Mouse (Mus musculus) intestine, embryonic 14.5 days (tissue): ENCODE data around the gene Prrt1. TPM values are rescaled to one million over a fixed set of nuclear protein-coding genes. Genes with fewer than 3 reads are reported as not detected.

Experiments
- ATAC-seq: fragments of 200-750 bp; cut with Nextera tagmentation; replicated peaks from 2 replicates; pipeline ENCODE4 v1.8.0; 2017; ENCODE audit warnings: low read depth, moderate number of reproducible peaks, moderate TSS enrichment, moderate library complexity; ENCODE audit not compliant: low FRiP score, low TSS enrichment
- DNase-seq: peaks from one replicate; pipeline ENCODE4 v3.0.0-alpha.2; 2018; ENCODE audit warnings: low spot score
- H3K27ac ChIP-seq: fragments of 300-500 bp; sonication (generic); 2 replicates; pipeline ENCODE4 v1.5.1; 2014; ENCODE audit warnings: low read depth, mild to moderate bottlenecking, control low read depth
- H3K27me3 ChIP-seq: fragments of 300-500 bp; sonication (generic); replicated peaks from 2 replicates; pipeline ENCODE4 v1.6.1; 2014; ENCODE audit warnings: low read length, control low read depth; ENCODE audit not compliant: control insufficient read depth, insufficient read depth
- H3K36me3 ChIP-seq: fragments of 300-500 bp; sonication (generic); 2 replicates; pipeline ENCODE4 v1.6.1; 2014; ENCODE audit warnings: low read length, control low read depth; ENCODE audit not compliant: control insufficient read depth, insufficient read depth
- H3K4me1 ChIP-seq: fragments of 300-500 bp; sonication (generic); replicated peaks from 2 replicates; pipeline ENCODE4 v1.6.1; 2014; ENCODE audit warnings: low read length, control low read depth, mixed read lengths; ENCODE audit not compliant: control insufficient read depth, insufficient read depth
- H3K4me2 ChIP-seq: fragments of 300-500 bp; sonication (generic); 2 replicates; pipeline ENCODE4 v1.6.1; 2014; ENCODE audit warnings: low read length
- H3K4me3 ChIP-seq: fragments of 300-500 bp; sonication (generic); 2 replicates; pipeline ENCODE4 v1.5.1; 2014; ENCODE audit warnings: low read depth, low read length, control low read depth, mixed read lengths
- H3K9ac ChIP-seq: fragments of 300-500 bp; sonication (generic); 2 replicates; pipeline ENCODE4 v1.6.1; 2014; ENCODE audit warnings: mild to moderate bottlenecking, low read length
- H3K9me3 ChIP-seq: fragments of 300-500 bp; sonication (generic); 2 replicates; pipeline ENCODE4 v1.6.1; 2016; ENCODE audit warnings: low read length, control low read depth; ENCODE audit not compliant: control insufficient read depth
- WGBS: fragments of 180-500 bp; shearing (Covaris S2); extraction: QIAGEN DNeasy Blood & Tissue Kit; methylation state at CpG from one replicate; pipeline ENCODE4 v1.1.7; 2014; 5-methylcytosine and 5-hydroxymethylcytosine counted together
- polyA plus RNA-seq: library from polyadenylated mRNA; unstranded; fragments of >200 nt; fragmentation: Nextera tagmentation; extraction: Ambion mirVana; gene quantifications from 2 replicates; pipeline ENCODE4 v1.2.1, GENCODE M21; 2014

The Prrt1 gene
- polyA plus RNA-seq, 1 experiment from 2014 or later = 0.53 TPM

GRCm38 (mm10) chr17:34646906-34647787 lies 17.8 kb downstream of the Prrt1 start, which contains the start of gene Atf6b:
TSS of gene Atf6b (plus strand) at chr17:34647146.
- Histone ChIP-seq H3K27ac (peak within 1 kb of the TSS; percentile 57; the same call in 1 of the 2 replicates), H3K9me3 (no peaks in the 10 kb centered on the region), H3K4me2 (peak within 1 kb of the TSS; percentile 78), H3K27me3 (no peaks in the 10 kb centered on the region), H3K9ac (peak within 1 kb of the TSS; percentile 89), H3K36me3 (peaks cover 36% of the 10 kb centered on the region), H3K4me1 (peaks cover 25% of the 10 kb centered on the region; the same call in 1 of the 2 replicates), H3K4me3 (peak within 1 kb of the TSS; percentile 99)
- 1% methylated on average over 64 of the region's 66 CpGs for WGBS
- ATAC-seq = peak; percentile 96
- DNase-seq = peak; percentile 87

DNA sequence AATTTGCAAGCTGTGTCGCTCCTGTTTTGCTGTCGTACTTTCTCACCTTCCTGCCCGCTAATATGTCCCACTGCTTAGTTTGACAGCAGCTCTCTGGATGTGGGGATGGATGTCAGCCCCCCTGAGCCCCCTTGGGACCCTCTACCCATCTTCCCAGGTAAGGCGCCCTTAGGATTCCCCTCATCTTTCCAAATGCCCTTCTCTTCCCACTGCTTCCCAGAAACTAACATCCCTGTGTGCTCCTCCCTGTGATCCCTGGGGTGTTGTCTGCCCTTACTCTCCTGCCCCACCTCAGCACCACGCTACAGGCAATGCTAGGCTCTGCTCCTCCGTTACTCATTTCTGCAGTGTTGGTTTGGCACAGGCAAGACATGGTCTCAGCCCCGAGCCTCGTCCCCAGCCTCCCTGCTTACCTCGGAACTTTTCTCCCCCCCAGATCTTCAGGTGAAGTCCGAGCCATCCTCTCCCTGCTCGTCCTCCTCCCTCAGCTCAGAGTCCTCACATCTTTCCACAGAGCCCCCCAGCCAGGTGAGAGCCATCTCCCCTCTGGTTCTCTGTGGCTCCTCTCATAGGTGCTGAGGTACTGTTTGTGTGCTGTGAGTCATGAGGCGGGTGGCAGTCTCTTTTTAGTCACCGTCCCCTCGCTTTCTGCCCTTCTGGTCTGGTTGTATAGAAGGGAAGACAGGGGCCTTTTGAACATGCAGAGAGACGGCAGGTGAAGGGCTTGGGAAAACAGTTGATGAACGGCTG lies 19.0 kb downstream of the Prrt1 start:
- Histone ChIP-seq H3K4me1 (peaks cover 25% of the 10 kb centered on the region; the same call in 1 of the 2 replicates), H3K4me3 (peak overlapping the region; percentile 99), H3K36me3 (peaks cover 47% of the 10 kb centered on the region), H3K4me2 (peak overlapping the region; percentile 78), H3K27ac (no peak overlapping the region), H3K9me3 (no peaks in the 10 kb centered on the region), H3K9ac (0 out of 2 replicates have a peak overlapping the region, but pooled peaks have one; percentile 10), H3K27me3 (no peaks in the 10 kb centered on the region)
- DNase-seq (no peak), ATAC-seq (no peak)
- WGBS = 85% methylated on average over 16 of the region's 16 CpGs

- ATAC-seq (no peak), DNase-seq (no peak)
- H3K27me3 ChIP-seq = no peaks in the 10 kb centered on the region
- peaks cover 52% of the 10 kb centered on the region for H3K36me3 ChIP-seq
- peaks cover 25% of the 10 kb centered on the region; the same call in 1 of the 2 replicates for H3K4me1 ChIP-seq
- no peak overlapping the region for H3K9ac ChIP-seq
- H3K4me3 ChIP-seq = no peak overlapping the region
- no peaks in the 10 kb centered on the region for H3K9me3 ChIP-seq
- WGBS = 85% methylated on average over 18 of the region's 18 CpGs
- H3K4me2 ChIP-seq = no peak overlapping the region
- H3K27ac ChIP-seq = no peak overlapping the region
These were observed 20.0 kb downstream of the Prrt1 start for GRCm38 (mm10) chr17:34649106-34649864.

DNA sequence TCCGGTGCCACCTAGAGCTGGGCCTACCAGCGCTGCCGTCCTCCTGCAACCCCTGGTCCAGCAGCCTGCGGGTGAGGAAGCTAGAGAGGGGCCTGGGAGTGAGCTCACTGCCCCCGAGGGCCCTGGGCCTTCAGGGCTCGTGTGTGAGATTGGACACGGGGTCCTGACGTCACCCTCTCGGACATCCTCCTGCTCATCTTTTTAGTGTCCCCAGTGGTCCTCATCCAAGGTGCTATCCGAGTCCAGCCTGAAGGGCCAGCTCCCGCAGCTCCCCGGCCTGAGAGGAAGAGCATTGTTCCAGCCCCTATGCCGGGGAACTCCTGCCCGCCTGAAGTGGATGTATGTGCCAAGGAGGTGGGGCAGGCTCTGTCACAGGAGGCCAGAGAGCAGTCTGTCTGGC lies 21.4 kb downstream of the Prrt1 start:
- ATAC-seq (no peak), DNase-seq (no peak)
- Histone ChIP-seq H3K36me3 (peaks cover 55% of the 10 kb centered on the region), H3K4me1 (peaks cover 26% of the 10 kb centered on the region), H3K9ac (no peak overlapping the region), H3K27me3 (no peaks in the 10 kb centered on the region), H3K9me3 (no peaks in the 10 kb centered on the region), H3K4me2 (no peak overlapping the region), H3K4me3 (no peak overlapping the region), H3K27ac (no peak overlapping the region)
- 90% methylated on average over 14 of the region's 14 CpGs for WGBS

GRCm38 (mm10) chr17:34651507-34652221 lies 22.3 kb downstream of the Prrt1 start:
- ATAC-seq (no peak), DNase-seq (no peak)
- Histone ChIP-seq H3K36me3 (peaks cover 55% of the 10 kb centered on the region), H3K9me3 (no peaks in the 10 kb centered on the region), H3K4me3 (no peak overlapping the region), H3K4me2 (no peak overlapping the region), H3K9ac (no peak overlapping the region), H3K27ac (no peak overlapping the region), H3K27me3 (no peaks in the 10 kb centered on the region), H3K4me1 (peaks cover 25% of the 10 kb centered on the region)
- 51% methylated on average over 19 of the region's 19 CpGs for WGBS

DNA sequence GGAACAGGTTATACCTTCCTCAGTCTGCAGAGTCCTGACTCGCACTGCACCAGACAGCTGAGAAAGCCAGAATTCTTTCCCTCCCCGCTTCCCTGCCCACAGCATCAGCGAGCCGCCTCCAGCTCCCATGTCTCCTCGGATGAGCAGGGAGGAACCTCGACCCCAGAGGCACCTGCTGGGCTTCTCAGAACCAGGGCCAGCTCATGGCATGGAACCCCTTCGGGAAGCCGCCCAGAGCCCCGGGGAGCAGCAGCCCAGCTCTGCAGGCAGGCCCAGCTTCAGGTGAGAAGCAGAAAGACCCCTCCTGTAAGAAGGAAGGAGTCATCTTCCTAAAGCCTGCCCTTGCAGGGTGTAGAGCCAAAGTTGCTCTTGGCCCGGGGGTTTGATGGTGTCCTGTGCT lies 23.2 kb downstream of the Prrt1 start:
- no peak overlapping the region for H3K27ac ChIP-seq
- H3K27me3 ChIP-seq = no peaks in the 10 kb centered on the region
- ATAC-seq (no peak), DNase-seq (no peak)
- H3K9me3 ChIP-seq = no peaks in the 10 kb centered on the region
- H3K4me2 ChIP-seq = no peak overlapping the region
- H3K36me3 ChIP-seq = peaks cover 55% of the 10 kb centered on the region
- 88% methylated on average over 10 of the region's 10 CpGs for WGBS
- H3K4me3 ChIP-seq = no peak overlapping the region
- peaks cover 25% of the 10 kb centered on the region for H3K4me1 ChIP-seq
- no peak overlapping the region for H3K9ac ChIP-seq

GRCm38 (mm10) chr17:34652985-34653384 lies 23.7 kb downstream of the Prrt1 start:
- no peaks in the 10 kb centered on the region for H3K27me3 ChIP-seq
- no peak for ATAC-seq
- H3K36me3 ChIP-seq = peaks cover 55% of the 10 kb centered on the region

More at GRCm38 (mm10) chr17:34652985-34653384, 23.7 kb downstream of the Prrt1 start:
- Histone ChIP-seq H3K4me3 (no peak overlapping the region), H3K27ac (no peak overlapping the region), H3K9ac (no peak overlapping the region), H3K9me3 (no peaks in the 10 kb centered on the region), H3K4me2 (no peak overlapping the region), H3K4me1 (peaks cover 21% of the 10 kb centered on the region)
- no peak for DNase-seq
- 88% methylated on average over 8 of the region's 8 CpGs for WGBS
